Mouse (Mus musculus) lung, embryonic 15.5 days (tissue): Measurements from ENCODE around the gene Slc22a3. TPM values are rescaled to one million over a fixed set of nuclear protein-coding genes. Genes with fewer than 3 reads are reported as not detected.

Experiments
- ATAC-seq: fragments of 200-750 bp; cut with Nextera tagmentation; 2 replicates; pipeline ENCODE4 v1.8.0; 2017; ENCODE audit warnings: moderate number of reproducible peaks, borderline replicate concordance; ENCODE audit not compliant: low FRiP score, low TSS enrichment; ENCODE audit errors: extremely low read depth
- H3K27ac ChIP-seq: fragments of 300-500 bp; sonication (generic); 2 replicates; pipeline ENCODE4 v1.5.1; 2015; ENCODE audit warnings: moderate library complexity, mild to moderate bottlenecking, inconsistent platforms
- H3K27me3 ChIP-seq: fragments of 300-500 bp; sonication (generic); 2 replicates; pipeline ENCODE4 v1.6.1; 2015; ENCODE audit warnings: inconsistent platforms
- H3K36me3 ChIP-seq: fragments of 300-500 bp; sonication (generic); 2 replicates; pipeline ENCODE4 v1.6.1; 2015; ENCODE audit warnings: inconsistent platforms
- H3K4me1 ChIP-seq: fragments of 300-500 bp; sonication (generic); 2 replicates; pipeline ENCODE4 v1.6.1; 2015; ENCODE audit warnings: inconsistent platforms
- H3K4me2 ChIP-seq: fragments of 300-500 bp; sonication (generic); 2 replicates; pipeline ENCODE4 v1.6.1; 2015; ENCODE audit warnings: inconsistent platforms, mild to moderate bottlenecking, moderate library complexity
- H3K4me3 ChIP-seq: fragments of 300-500 bp; sonication (generic); 2 replicates; pipeline ENCODE4 v1.5.1; 2015; ENCODE audit warnings: mild to moderate bottlenecking, inconsistent platforms
- H3K9ac ChIP-seq: fragments of 300-500 bp; sonication (generic); 2 replicates; pipeline ENCODE4 v1.6.1; 2015; ENCODE audit warnings: inconsistent platforms
- H3K9me3 ChIP-seq: fragments of 300-500 bp; sonication (generic); 2 replicates; pipeline ENCODE4 v1.6.1; 2016; ENCODE audit warnings: inconsistent platforms
- WGBS: fragments of 180-500 bp; shearing (Covaris S2); methylation state at CpG from one replicate; pipeline ENCODE4 v1.1.7; 2015; 5-methylcytosine and 5-hydroxymethylcytosine counted together
- polyA plus RNA-seq: library from polyadenylated mRNA; unstranded; fragments of >200 nt; fragmentation: Nextera tagmentation; extraction: Ambion mirVana; gene quantifications from 2 replicates; pipeline ENCODE4 v1.2.1, GENCODE M21; 2015

The Slc22a3 gene
- polyA plus RNA-seq, 1 experiment from 2014 or later, result 0.93 TPM

GRCm38 (mm10) chr17:12420886-12421574 is 86.5 kb downstream of the Slc22a3 start:
- Histone ChIP-seq H3K9me3 (no peaks in the 10 kb centered on the region), H3K4me2 (no peak overlapping the region), H3K27me3 (no peaks in the 10 kb centered on the region), H3K4me3 (no peak overlapping the region), H3K27ac (peak overlapping the region; percentile 44; the same call in 1 of the 2 replicates), H3K36me3 (no peaks in the 10 kb centered on the region), H3K9ac (no peak overlapping the region), H3K4me1 (peaks cover 17% of the 10 kb centered on the region)
- 57% methylated on average over 16 of the region's 16 CpGs for WGBS
- ATAC-seq, result no peak

- no peaks in the 10 kb centered on the region for H3K27me3 ChIP-seq
- 39% methylated on average over 19 of the region's 19 CpGs for WGBS
- peak overlapping the region; percentile 4; the same call in 1 of the 2 replicates for H3K27ac ChIP-seq
- H3K4me2 ChIP-seq, result 0 out of 2 replicates have a peak overlapping the region, but pooled peaks have one; percentile 0
- no peak overlapping the region for H3K4me3 ChIP-seq
- peaks cover 32% of the 10 kb centered on the region for H3K4me1 ChIP-seq
- H3K36me3 ChIP-seq, result no peaks in the 10 kb centered on the region
- H3K9me3 ChIP-seq, result no peaks in the 10 kb centered on the region
- H3K9ac ChIP-seq, result no peak overlapping the region
- ATAC-seq, result no peak
Observed at GRCm38 (mm10) chr17:12419491-12420079, 87.9 kb downstream of the Slc22a3 start.

- no peaks in the 10 kb centered on the region for H3K27me3 ChIP-seq
- H3K9me3 ChIP-seq, result no peaks in the 10 kb centered on the region
- H3K4me1 ChIP-seq, result peaks cover 33% of the 10 kb centered on the region
- WGBS, result 27% methylated on average over 6 of the region's 6 CpGs
- H3K4me3 ChIP-seq, result no peak overlapping the region
- no peak overlapping the region for H3K9ac ChIP-seq
- no peak overlapping the region for H3K4me2 ChIP-seq
- H3K36me3 ChIP-seq, result no peaks in the 10 kb centered on the region
- peak; percentile 34; the same call in 1 of the 2 replicates for ATAC-seq
- peak overlapping the region; percentile 49; the same call in 1 of the 2 replicates for H3K27ac ChIP-seq
Observed at GRCm38 (mm10) chr17:12416250-12416895, 91.1 kb downstream of the Slc22a3 start.

- Histone ChIP-seq H3K9ac (no peak overlapping the region), H3K27me3 (no peaks in the 10 kb centered on the region), H3K27ac (peak overlapping the region; percentile 49), H3K36me3 (no peaks in the 10 kb centered on the region), H3K9me3 (no peaks in the 10 kb centered on the region), H3K4me3 (no peak overlapping the region), H3K4me1 (peaks cover 28% of the 10 kb centered on the region), H3K4me2 (no peak overlapping the region)
- 31% methylated on average over 5 of the region's 5 CpGs for WGBS
- no peak for ATAC-seq
Observed at GRCm38 (mm10) chr17:12415741-12416140, 91.8 kb downstream of the Slc22a3 start.

GRCm38 (mm10) chr17:12415031-12415735 is 92.3 kb downstream of the Slc22a3 start:
- peak overlapping the region; percentile 49 for H3K27ac ChIP-seq
- H3K4me1 ChIP-seq, result peaks cover 26% of the 10 kb centered on the region
- H3K4me3 ChIP-seq, result no peak overlapping the region
- no peak overlapping the region for H3K4me2 ChIP-seq
- H3K9me3 ChIP-seq, result no peaks in the 10 kb centered on the region
- H3K36me3 ChIP-seq, result no peaks in the 10 kb centered on the region
- no peak for ATAC-seq
- no peak overlapping the region for H3K9ac ChIP-seq
- 38% methylated on average over 15 of the region's 15 CpGs for WGBS
- H3K27me3 ChIP-seq, result no peaks in the 10 kb centered on the region

GRCm38 (mm10) chr17:12412891-12413237 is 94.6 kb downstream of the Slc22a3 start:
- H3K27ac ChIP-seq, result peak overlapping the region; percentile 69
- no peak overlapping the region for H3K4me3 ChIP-seq
- H3K27me3 ChIP-seq, result no peaks in the 10 kb centered on the region
- no peaks in the 10 kb centered on the region for H3K9me3 ChIP-seq
- H3K36me3 ChIP-seq, result no peaks in the 10 kb centered on the region
- ATAC-seq, result no peak
- peaks cover 23% of the 10 kb centered on the region for H3K4me1 ChIP-seq
- WGBS, result 50% methylated on average over 3 of the region's 3 CpGs
- no peak overlapping the region for H3K4me2 ChIP-seq
- no peak overlapping the region for H3K9ac ChIP-seq

GRCm38 (mm10) chr17:12412181-12412890 is 95.2 kb downstream of the Slc22a3 start:
- peak; percentile 89 for ATAC-seq
- no peak overlapping the region for H3K4me2 ChIP-seq
- WGBS, result 45% methylated on average over 10 of the region's 10 CpGs

GRCm38 (mm10) chr17:12409346-12409944 is 98.1 kb downstream of the Slc22a3 start:
- Histone ChIP-seq H3K27ac (no peak overlapping the region), H3K9ac (no peak overlapping the region), H3K36me3 (no peaks in the 10 kb centered on the region), H3K4me1 (peaks cover 6% of the 10 kb centered on the region; the same call in 1 of the 2 replicates), H3K27me3 (no peaks in the 10 kb centered on the region), H3K4me2 (no peak overlapping the region), H3K9me3 (no peaks in the 10 kb centered on the region), H3K4me3 (no peak overlapping the region)
- no peak for ATAC-seq
- 55% methylated on average over 11 of the region's 11 CpGs for WGBS

More at GRCm38 (mm10) chr17:12412181-12412890, 95.2 kb downstream of the Slc22a3 start:
- Histone ChIP-seq H3K27ac (peak overlapping the region; percentile 69), H3K9me3 (no peaks in the 10 kb centered on the region), H3K27me3 (no peaks in the 10 kb centered on the region), H3K4me3 (no peak overlapping the region), H3K36me3 (no peaks in the 10 kb centered on the region), H3K9ac (no peak overlapping the region), H3K4me1 (peaks cover 23% of the 10 kb centered on the region)

- H3K9me3 ChIP-seq, result no peaks in the 10 kb centered on the region
- H3K36me3 ChIP-seq, result no peaks in the 10 kb centered on the region
- 36% methylated on average over 7 of the region's 7 CpGs for WGBS
- H3K4me2 ChIP-seq, result no peak overlapping the region
- H3K27me3 ChIP-seq, result no peaks in the 10 kb centered on the region
- peak overlapping the region; percentile 24; the same call in 1 of the 2 replicates for H3K27ac ChIP-seq
- H3K4me1 ChIP-seq, result no peaks in the 10 kb centered on the region
- no peak overlapping the region for H3K4me3 ChIP-seq
- no peak overlapping the region for H3K9ac ChIP-seq
- ATAC-seq, result peak; percentile 81; the same call in 1 of the 2 replicates
Observed at GRCm38 (mm10) chr17:12403420-12403819, 104.1 kb downstream of the Slc22a3 start.

GRCm38 (mm10) chr17:12396163-12396677 is 111.3 kb downstream of the Slc22a3 start:
- H3K9me3 ChIP-seq, result no peaks in the 10 kb centered on the region
- WGBS, result 90% methylated on average over 9 of the region's 9 CpGs
- no peak for ATAC-seq
- H3K4me2 ChIP-seq, result no peak overlapping the region
- H3K36me3 ChIP-seq, result no peaks in the 10 kb centered on the region
- no peak overlapping the region for H3K27ac ChIP-seq
- H3K4me1 ChIP-seq, result no peaks in the 10 kb centered on the region
- H3K27me3 ChIP-seq, result no peaks in the 10 kb centered on the region
- no peak overlapping the region for H3K9ac ChIP-seq
- H3K4me3 ChIP-seq, result no peak overlapping the region

- Histone ChIP-seq H3K36me3 (no peaks in the 10 kb centered on the region), H3K27ac (no peak overlapping the region), H3K9me3 (no peaks in the 10 kb centered on the region), H3K27me3 (no peaks in the 10 kb centered on the region), H3K9ac (no peak overlapping the region), H3K4me1 (no peaks in the 10 kb centered on the region), H3K4me3 (no peak overlapping the region), H3K4me2 (no peak overlapping the region)
- WGBS, result 85% methylated on average over 7 of the region's 7 CpGs
- ATAC-seq, result no peak
Observed at GRCm38 (mm10) chr17:12388239-12388638, 119.3 kb downstream of the Slc22a3 start.
